Mouse (Mus musculus) lung, postnatal 0 days (tissue): ENCODE measurements around the gene Sobp. TPM values are rescaled to one million over a fixed set of nuclear protein-coding genes. Genes with fewer than 3 reads are reported as not detected.

Experiments used
- ATAC-seq: fragments of 200-750 bp; cut with Nextera tagmentation; 2 replicates; pipeline ENCODE4 v1.8.0; 2017; ENCODE audit warnings: moderate library complexity
- DNase-seq: peaks from one replicate; pipeline ENCODE4 v3.0.0-alpha.2; 2016; ENCODE audit warnings: low spot score
- H3K27ac ChIP-seq: fragments of 300-500 bp; sonication (generic); 2 replicates; pipeline ENCODE4 v1.5.1; 2014; ENCODE audit warnings: antibody characterized with exemption, mild to moderate bottlenecking, low read length, mixed read lengths
- H3K27me3 ChIP-seq: fragments of 300-500 bp; sonication (generic); replicated peaks from 2 replicates; pipeline ENCODE4 v1.6.1; 2014; ENCODE audit warnings: low read length, mixed read lengths; ENCODE audit not compliant: insufficient read depth
- H3K36me3 ChIP-seq: fragments of 300-500 bp; sonication (generic); 2 replicates; pipeline ENCODE4 v1.6.1; 2014; ENCODE audit warnings: low read length, mixed read lengths; ENCODE audit not compliant: insufficient read depth
- H3K4me1 ChIP-seq: fragments of 300-500 bp; sonication (generic); 2 replicates; pipeline ENCODE4 v1.6.1; 2014; ENCODE audit warnings: antibody characterized with exemption, low read depth, low read length, mixed read lengths; ENCODE audit not compliant: insufficient read depth
- H3K4me2 ChIP-seq: fragments of 300-500 bp; sonication (generic); replicated peaks from 2 replicates; pipeline ENCODE4 v1.6.1; 2014; ENCODE audit warnings: low read depth, mild to moderate bottlenecking, low read length, moderate library complexity, mixed read lengths
- H3K4me3 ChIP-seq: fragments of 300-500 bp; sonication (generic); 2 replicates; pipeline ENCODE4 v1.5.1; 2014; ENCODE audit warnings: low read depth, low read length
- H3K9ac ChIP-seq: fragments of 300-500 bp; sonication (generic); replicated peaks from 2 replicates; pipeline ENCODE4 v1.6.1; 2014; ENCODE audit warnings: low read depth, mild to moderate bottlenecking
- H3K9me3 ChIP-seq: fragments of 300-500 bp; sonication (generic); 2 replicates; pipeline ENCODE4 v1.6.1; 2016; ENCODE audit warnings: low read length, mixed read lengths
- CTCF ChIP-seq: IDR thresholded peaks from 2 replicates; pipeline ENCODE4 v1.5.1; 2016; ENCODE audit warnings: antibody characterized with exemption, mild to moderate bottlenecking
- EP300 ChIP-seq: IDR thresholded peaks from 2 replicates; pipeline ENCODE4 v1.6.1; 2016; ENCODE audit warnings: antibody characterized with exemption, mild to moderate bottlenecking, control low read depth
- WGBS: fragments of 180-500 bp; shearing (Covaris S2); extraction: QIAGEN DNeasy Blood & Tissue Kit; methylation state at CpG from one replicate; pipeline ENCODE4 v1.1.7; 2014; 5-methylcytosine and 5-hydroxymethylcytosine counted together
- polyA plus RNA-seq: library from polyadenylated mRNA; unstranded; fragments of >200 nt; fragmentation: Nextera tagmentation; extraction: Ambion mirVana; gene quantifications from 2 replicates; pipeline ENCODE4 v1.2.1, GENCODE M21; 2015

The Sobp gene
- polyA plus RNA-seq, 1 experiment from 2014 or later = 0.27 TPM

- DNase-seq (no peak), ATAC-seq (no peak)
- Histone ChIP-seq H3K4me1 (peaks cover 3% of the 10 kb centered on the region), H3K9me3 (no peaks in the 10 kb centered on the region), H3K4me2 (no peak overlapping the region), H3K36me3 (no peaks in the 10 kb centered on the region), H3K4me3 (no peak overlapping the region), H3K27ac (no peak overlapping the region), H3K27me3 (peaks cover 24% of the 10 kb centered on the region), H3K9ac (no peak overlapping the region)
- TF ChIP-seq CTCF (no peak), EP300 (no peak)
- WGBS = 60% methylated on average over 10 of the region's 10 CpGs
Measured at GRCm38 (mm10) chr10:43023454-43024194, 150.7 kb downstream of the Sobp start.

- DNase-seq (no peak), ATAC-seq (no peak)
- WGBS = 7% methylated on average over 29 of the region's 29 CpGs
- H3K9ac ChIP-seq = no peak overlapping the region
- TF ChIP-seq CTCF (no peak), EP300 (no peak)
- H3K4me3 ChIP-seq = peak overlapping the region; percentile 49
- H3K4me1 ChIP-seq = peaks cover 3% of the 10 kb centered on the region
- H3K4me2 ChIP-seq = peak overlapping the region; percentile 91
- H3K9me3 ChIP-seq = no peaks in the 10 kb centered on the region
- no peak overlapping the region for H3K27ac ChIP-seq
- H3K36me3 ChIP-seq = no peaks in the 10 kb centered on the region
- H3K27me3 ChIP-seq = peaks cover 24% of the 10 kb centered on the region
Measured at GRCm38 (mm10) chr10:43022190-43022761, 152.1 kb downstream of the Sobp start.

- Histone ChIP-seq H3K9ac (no peak overlapping the region), H3K9me3 (no peaks in the 10 kb centered on the region), H3K27me3 (peaks cover 24% of the 10 kb centered on the region), H3K4me3 (peak overlapping the region; percentile 49), H3K4me1 (peaks cover 3% of the 10 kb centered on the region), H3K36me3 (no peaks in the 10 kb centered on the region), H3K27ac (no peak overlapping the region), H3K4me2 (peak overlapping the region; percentile 91)
- ATAC-seq (peak; percentile 37; the same call in 1 of the 2 replicates), DNase-seq (peak; percentile 17)
- 1% methylated on average over 60 of the region's 69 CpGs for WGBS
- TF ChIP-seq CTCF (no peak), EP300 (no peak)
Measured at GRCm38 (mm10) chr10:43021512-43022116, 152.7 kb downstream of the Sobp start.

GRCm38 (mm10) chr10:43021017-43021416 lies 153.3 kb downstream of the Sobp start:
- TF ChIP-seq EP300 (no peak), CTCF (no peak)
- H3K36me3 ChIP-seq = no peaks in the 10 kb centered on the region
- H3K27ac ChIP-seq = no peak overlapping the region
- H3K4me2 ChIP-seq = peak overlapping the region; percentile 91
- no peak overlapping the region for H3K9ac ChIP-seq
- DNase-seq (no peak), ATAC-seq (no peak)
- H3K4me1 ChIP-seq = peaks cover 3% of the 10 kb centered on the region
- H3K9me3 ChIP-seq = no peaks in the 10 kb centered on the region
- 3% methylated on average over 26 of the region's 35 CpGs for WGBS
- peaks cover 24% of the 10 kb centered on the region for H3K27me3 ChIP-seq
- peak overlapping the region; percentile 49 for H3K4me3 ChIP-seq

GRCm38 (mm10) chr10:43014782-43015181 lies 159.5 kb downstream of the Sobp start:
- ATAC-seq = no peak
- no peaks in the 10 kb centered on the region for H3K36me3 ChIP-seq
- no peaks in the 10 kb centered on the region for H3K4me1 ChIP-seq
- TF ChIP-seq EP300 = no peak
- TF ChIP-seq CTCF = no peak
- H3K4me2 ChIP-seq = no peak overlapping the region
- H3K9ac ChIP-seq = no peak overlapping the region
- WGBS = 85% methylated on average over 5 of the region's 5 CpGs
- no peak overlapping the region for H3K27ac ChIP-seq
- H3K9me3 ChIP-seq = no peaks in the 10 kb centered on the region
- H3K27me3 ChIP-seq = no peaks in the 10 kb centered on the region
- H3K4me3 ChIP-seq = no peak overlapping the region
- no peak for DNase-seq

- no peak for ATAC-seq
- H3K4me1 ChIP-seq = no peaks in the 10 kb centered on the region
Measured at GRCm38 (mm10) chr10:43014358-43014757, 160.0 kb downstream of the Sobp start.

More at GRCm38 (mm10) chr10:43014358-43014757, 160.0 kb downstream of the Sobp start:
- Histone ChIP-seq H3K9ac (no peak overlapping the region), H3K36me3 (no peaks in the 10 kb centered on the region), H3K27ac (no peak overlapping the region), H3K9me3 (no peaks in the 10 kb centered on the region), H3K27me3 (no peaks in the 10 kb centered on the region), H3K4me3 (no peak overlapping the region), H3K4me2 (no peak overlapping the region)
- WGBS = 69% methylated on average over 4 of the region's 4 CpGs
- DNase-seq = no peak
- TF ChIP-seq CTCF (no peak), EP300 (no peak)
